Mouse (Mus musculus): Measurements from ENCODE around the gene Rab27a. TPM values are rescaled to one million over a fixed set of nuclear protein-coding genes. Genes with fewer than 3 reads are reported as not detected.
"Not testable (repeated sequence)": the region's sequence is repeated elsewhere in the genome, so short reads cannot be mapped to it uniquely, and the experiment has no call there.

Rab27a gene
- total RNA-seq, 2 experiments from 2014 or later = 2.5 to 3.1 TPM

GRCm38 (mm10) chr9:73045204-73045603, 550 bp downstream of the Rab27a start:
- DNase-seq (ENCODE audit: low spot score in 2 of 2) = no peak

GRCm38 (mm10) chr9:73045711-73046110, 1.1 kb downstream of the Rab27a start:
- DNase-seq (ENCODE audit: low spot score in 2 of 2) = no peak

GRCm38 (mm10) chr9:73047906-73048305, 3.3 kb downstream of the Rab27a start:
- DNase-seq (ENCODE audit: low spot score in 2 of 2) = no peak

- DNase-seq (ENCODE audit: low spot score in 2 of 2) = no peak
These were observed 4.3 kb downstream of the Rab27a start for GRCm38 (mm10) chr9:73048927-73049326.

- no peak for DNase-seq (ENCODE audit: low spot score in 2 of 2)
These were observed 5.2 kb downstream of the Rab27a start for GRCm38 (mm10) chr9:73049833-73050232.

- no peak for DNase-seq (ENCODE audit: low spot score in 2 of 2)
These were observed 6.0 kb downstream of the Rab27a start for GRCm38 (mm10) chr9:73050606-73051005.

DNA sequence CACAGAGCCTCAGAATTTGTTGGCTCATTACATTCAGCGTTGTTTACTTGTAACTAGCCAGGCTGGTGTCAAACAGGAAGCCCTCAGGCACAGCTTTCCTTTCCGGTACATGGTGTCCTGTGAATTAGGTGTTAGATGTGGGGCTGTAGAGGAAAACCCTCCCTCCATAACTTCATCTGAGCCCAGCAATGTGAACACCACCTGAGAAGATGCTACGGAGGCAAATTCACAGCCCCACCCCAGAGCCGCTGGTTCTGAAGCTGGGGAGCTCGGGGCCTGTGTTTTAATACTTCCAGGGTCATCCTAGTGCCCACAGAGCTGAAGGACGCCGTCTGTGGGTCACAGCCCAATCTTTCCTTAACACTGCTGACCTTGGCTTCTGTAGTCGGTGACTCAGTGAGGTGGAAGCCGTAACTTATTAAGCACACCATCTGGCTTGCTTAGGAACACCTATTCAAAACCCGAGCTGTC, 10.8 kb downstream of the Rab27a start:
- no peak for DNase-seq (ENCODE audit: low spot score in 2 of 2)

DNA sequence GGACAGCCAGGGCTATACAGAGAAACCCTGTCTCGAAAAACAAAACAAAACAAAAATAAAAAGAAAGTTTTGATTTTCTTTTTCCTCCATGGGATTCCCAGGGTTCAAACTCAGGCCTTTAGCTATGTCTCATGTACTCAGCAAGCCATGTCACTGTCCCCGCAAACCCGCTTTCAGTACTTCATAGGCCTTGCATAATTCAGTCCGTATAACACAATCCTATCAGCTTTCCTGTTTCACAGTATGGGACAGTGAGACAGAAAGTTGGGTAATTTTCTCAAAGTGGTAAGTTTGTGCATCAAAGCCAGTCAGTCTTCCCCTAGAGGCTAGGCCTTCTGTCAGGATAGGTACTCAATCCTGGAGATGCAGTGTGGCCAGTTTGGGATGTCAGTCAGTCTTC, 14.6 kb downstream of the Rab27a start:
- no peak for DNase-seq (ENCODE audit: low spot score in 2 of 2)

- DNase-seq (ENCODE audit: low spot score in 2 of 2) = no peak
These were observed 19.1 kb downstream of the Rab27a start for GRCm38 (mm10) chr9:73063621-73064290.

DNA sequence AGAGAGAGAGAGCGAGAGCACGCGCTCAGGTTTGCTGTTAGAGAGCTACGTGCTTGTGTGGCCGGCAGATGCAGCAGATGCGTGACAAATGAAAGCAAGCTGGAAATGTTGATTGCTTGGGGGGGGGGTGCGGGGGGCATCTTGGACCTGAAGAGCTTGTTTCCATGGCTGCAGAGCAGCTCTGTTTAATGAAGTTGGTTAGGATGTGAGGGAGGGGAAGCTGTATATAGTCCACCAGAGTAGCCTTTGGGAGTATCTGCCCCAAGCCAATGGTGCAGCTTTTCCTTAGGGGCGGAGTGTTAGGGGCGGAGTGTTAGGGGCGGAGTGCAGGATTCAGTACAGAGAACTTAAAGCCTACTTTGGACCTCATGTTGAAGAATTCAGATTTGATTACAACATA, 22.4 kb downstream of the Rab27a start:
- no peak for DNase-seq (ENCODE audit: low spot score in 2 of 2)

DNA sequence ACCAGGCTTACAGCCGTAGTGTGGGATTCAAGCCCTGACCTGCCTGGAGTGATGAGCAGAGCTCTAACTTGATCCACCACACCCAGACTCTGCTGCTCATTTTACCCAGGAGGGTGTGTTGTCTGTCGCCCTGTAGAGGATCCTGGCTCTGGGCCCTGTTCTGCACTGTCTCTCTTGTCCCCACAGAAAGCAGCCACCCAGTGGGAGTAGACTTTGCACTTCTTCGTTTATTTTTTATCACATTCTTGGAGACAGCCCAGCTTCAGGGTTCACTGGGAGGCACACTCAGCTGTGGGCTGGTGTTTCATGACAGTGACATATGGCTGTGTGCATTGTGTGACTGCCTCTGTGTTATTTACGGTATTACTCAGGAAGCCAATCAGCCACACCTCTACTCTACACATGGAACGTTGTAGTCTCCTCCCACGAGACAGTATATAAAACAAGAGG, 23.6 kb downstream of the Rab27a start:
- no peak for DNase-seq (ENCODE audit: low spot score in 2 of 2)

- DNase-seq (ENCODE audit: low spot score in 2 of 2) = no peak
These were observed 24.0 kb downstream of the Rab27a start for GRCm38 (mm10) chr9:73068688-73069087.

- no peak for DNase-seq (ENCODE audit: low spot score in 2 of 2)
These were observed 26.5 kb downstream of the Rab27a start for GRCm38 (mm10) chr9:73070971-73071659.

DNA sequence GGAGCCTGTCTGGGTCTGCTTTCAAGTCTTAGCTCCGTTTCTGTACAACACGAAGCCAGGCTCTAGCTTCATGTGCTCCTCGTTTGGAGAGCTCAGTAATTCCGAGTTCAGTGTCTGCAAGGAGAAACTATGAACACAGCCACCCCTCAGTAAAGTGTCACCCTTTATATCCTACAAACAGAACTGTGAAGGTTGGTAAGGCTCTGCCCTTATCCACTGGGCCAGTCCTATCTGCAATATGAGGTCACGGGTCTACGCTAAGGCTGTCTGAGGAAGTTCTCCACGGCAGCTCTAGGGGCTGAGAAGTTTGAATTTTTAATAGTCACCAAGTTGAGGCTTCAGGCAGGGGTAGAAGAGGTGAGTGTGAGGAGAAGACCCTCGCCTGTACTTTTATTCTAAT, 27.8 kb downstream of the Rab27a start:
- DNase-seq (ENCODE audit: low spot score in 2 of 2) = no peak

- DNase-seq (ENCODE audit: low spot score in 2 of 2) = no peak
These were observed 28.5 kb downstream of the Rab27a start for GRCm38 (mm10) chr9:73073169-73073568.

DNA sequence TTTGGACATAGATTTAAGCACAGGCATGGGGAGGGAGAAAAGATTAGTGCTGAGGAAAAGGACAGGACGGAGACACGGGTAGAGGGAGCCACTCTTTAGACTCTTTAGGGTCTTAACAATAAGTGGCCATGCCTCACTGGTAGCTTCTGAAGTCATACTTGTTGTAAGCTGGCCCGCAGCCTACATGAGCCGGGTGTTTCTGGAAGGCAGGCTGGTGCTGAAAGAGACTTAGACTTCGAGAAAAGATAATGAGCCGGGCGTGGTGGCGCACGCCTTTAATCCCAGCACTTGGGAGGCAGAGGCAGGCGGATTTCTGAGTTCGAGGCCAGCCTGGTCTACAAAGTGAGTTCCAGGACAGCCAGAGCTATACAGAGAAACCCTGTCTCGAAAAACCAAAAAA, 34.7 kb downstream of the Rab27a start:
- DNase-seq (ENCODE audit: low spot score in 2 of 2) = not testable (repeated sequence)

DNA sequence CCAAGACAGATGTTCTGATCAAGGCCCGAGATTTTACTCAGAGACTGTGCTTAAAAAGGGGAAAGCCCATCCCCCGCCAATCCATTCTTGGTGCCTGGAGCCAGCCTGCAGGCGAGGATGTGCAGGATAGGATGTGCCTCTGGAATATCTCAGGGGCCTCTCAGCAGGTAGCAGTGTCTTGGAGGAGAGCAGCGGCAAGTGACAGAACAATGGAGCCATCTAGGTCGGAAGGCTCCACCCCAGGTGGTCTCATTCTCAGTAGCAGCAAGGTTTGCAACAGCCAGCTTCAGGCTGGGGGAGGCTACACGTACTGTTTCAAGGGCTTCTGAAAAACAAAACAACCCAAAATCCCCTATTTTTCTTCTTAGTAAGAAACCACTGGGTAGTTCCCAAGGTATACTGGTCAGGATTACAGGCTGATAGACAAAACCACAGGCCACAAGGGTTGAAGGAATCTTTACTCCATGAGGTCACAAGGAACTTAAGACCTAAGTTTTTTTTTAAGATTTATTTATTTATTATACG, 35.2 kb downstream of the Rab27a start:
- DNase-seq (ENCODE audit: low spot score in 2 of 2) = no peak

DNA sequence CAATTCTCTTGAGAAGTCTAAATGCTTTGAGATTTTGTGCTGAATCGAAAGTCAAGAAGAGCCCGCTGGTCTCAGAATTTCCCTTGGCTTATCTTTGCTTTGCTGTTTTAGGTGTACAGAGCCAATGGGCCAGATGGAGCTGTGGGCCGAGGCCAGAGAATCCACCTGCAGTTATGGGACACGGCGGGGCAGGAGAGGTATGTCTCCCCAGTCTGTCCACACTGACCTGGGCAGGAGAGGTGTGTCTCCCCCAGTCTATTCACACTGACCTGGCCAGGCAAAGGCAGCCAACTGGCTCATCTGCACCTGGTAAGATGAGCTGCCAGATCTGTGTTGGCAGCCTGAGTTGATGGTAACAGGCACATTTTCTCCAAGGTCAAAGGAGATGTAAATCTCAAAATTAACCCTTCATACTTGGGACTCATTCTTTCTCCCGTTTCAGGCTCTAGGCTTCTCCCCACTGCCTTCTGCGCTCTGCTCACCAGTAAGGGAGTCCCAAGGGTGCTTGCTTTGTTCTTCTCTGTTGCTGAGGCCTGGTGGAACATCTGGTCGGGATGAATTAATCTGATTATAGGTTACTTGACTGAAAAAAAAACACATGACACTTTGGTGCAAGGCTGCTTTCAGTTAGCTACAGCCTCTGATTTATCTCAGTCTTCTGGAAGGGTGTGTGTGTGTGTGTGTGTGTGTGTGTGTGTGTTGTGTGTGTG, 37.8 kb downstream of the Rab27a start:
- DNase-seq (ENCODE audit: low spot score in 2 of 2) = no peak

DNA sequence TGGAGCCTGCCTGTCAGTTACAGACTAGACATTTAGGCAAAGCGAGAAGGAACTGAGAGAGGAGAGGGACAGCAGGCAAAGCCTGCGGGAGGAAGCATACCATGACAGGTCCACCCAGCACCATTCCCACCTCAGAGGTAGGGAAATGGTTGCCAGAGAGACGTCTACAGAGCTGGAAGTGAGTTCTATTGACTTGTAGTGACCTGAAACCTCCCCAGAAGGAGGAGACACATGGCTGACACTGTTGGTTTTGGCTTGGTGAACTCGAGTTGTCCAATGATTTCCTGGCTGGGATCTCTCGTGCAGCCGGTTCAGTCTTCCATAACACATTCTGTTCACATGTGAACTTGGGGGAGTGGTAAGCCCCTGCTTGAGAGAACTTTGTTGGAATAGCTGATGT, 39.3 kb downstream of the Rab27a start:
- DNase-seq (ENCODE audit: low spot score in 2 of 2) = no peak

GRCm38 (mm10) chr9:73085845-73086244, 41.2 kb downstream of the Rab27a start:
- DNase-seq (ENCODE audit: low spot score in 2 of 2) = no peak

DNA sequence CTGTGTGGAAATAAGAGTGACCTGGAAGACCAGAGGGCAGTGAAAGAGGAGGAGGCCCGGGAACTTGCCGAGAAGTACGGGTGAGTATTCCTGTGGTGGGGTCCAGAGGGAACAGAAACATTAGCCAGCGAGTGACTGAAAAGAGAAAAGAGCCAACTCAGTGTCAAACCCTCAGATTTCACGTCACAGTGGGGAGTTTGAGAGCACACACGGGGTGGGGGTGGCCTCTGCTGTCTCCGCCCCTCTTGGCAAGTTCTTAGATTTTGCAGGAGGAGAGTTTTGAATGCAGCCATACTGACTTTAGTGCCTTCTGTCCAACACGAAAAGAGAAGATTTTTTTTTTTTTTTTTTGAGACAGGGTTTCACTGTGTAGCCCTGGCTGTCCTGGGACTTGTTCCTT, 42.5 kb downstream of the Rab27a start:
- no peak for DNase-seq (ENCODE audit: low spot score in 2 of 2)

DNA sequence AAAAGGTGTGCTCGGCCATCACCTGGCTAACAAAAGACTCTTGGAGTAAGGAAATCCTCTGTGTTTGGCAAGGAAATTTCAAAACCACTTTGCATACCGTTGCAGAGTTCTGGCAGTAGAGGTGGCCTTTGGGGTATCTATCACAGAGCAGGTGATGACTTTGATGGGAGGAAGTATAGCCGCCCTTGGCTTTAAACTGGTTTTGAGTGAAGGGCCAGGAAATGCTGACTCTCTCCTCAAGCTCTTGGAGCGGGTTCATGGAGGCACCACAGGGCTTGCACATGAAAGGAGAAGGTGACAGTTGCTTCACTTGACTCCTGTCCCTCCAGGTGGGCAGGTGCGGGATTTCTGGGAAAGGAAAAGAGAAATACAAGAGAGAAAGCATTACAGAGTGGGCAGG, 42.9 kb downstream of the Rab27a start:
- no peak for DNase-seq (ENCODE audit: low spot score in 2 of 2)

Data from gastrocnemius, postnatal 4 days (tissue).